Mouse (Mus musculus): Measurements from ENCODE around the gene Llph.

Gene Llph

GRCm38 (mm10) chr10:120279482-120280128, 52.7 kb downstream of the Llph start:
- DNase-seq (ENCODE audit: low read depth): no peak

GRCm38 (mm10) chr10:120280375-120280774, 53.5 kb downstream of the Llph start:
- DNase-seq (ENCODE audit: low read depth): no peak

GRCm38 (mm10) chr10:120281700-120282099, 54.8 kb downstream of the Llph start:
- DNase-seq (ENCODE audit: low read depth): no peak
